Mouse (Mus musculus) kidney, embryonic 16.5 days (tissue): ENCODE data around the gene Nrxn3. TPM values are rescaled to one million over a fixed set of nuclear protein-coding genes. Genes with fewer than 3 reads are reported as not detected.
A peak's percentile ranks its signal among the peaks of the same experiment; 100 is the strongest.

Source experiments
- ATAC-seq: fragments of 200-750 bp; cut with Nextera tagmentation; 2 replicates; pipeline ENCODE4 v1.8.0; 2017; ENCODE audit warnings: moderate TSS enrichment; ENCODE audit not compliant: low FRiP score, low TSS enrichment
- H3K27ac ChIP-seq: fragments of 300-500 bp; sonication (generic); 2 replicates; pipeline ENCODE4 v1.5.1; 2014; ENCODE audit warnings: low read length
- H3K27me3 ChIP-seq: fragments of 300-500 bp; sonication (generic); 2 replicates; pipeline ENCODE4 v1.6.1; 2014; ENCODE audit warnings: low read length, control low read depth, mixed read lengths; ENCODE audit not compliant: insufficient read depth
- H3K36me3 ChIP-seq: fragments of 300-500 bp; sonication (generic); 2 replicates; pipeline ENCODE4 v1.6.1; 2014; ENCODE audit warnings: low read length, control low read depth, mixed read lengths; ENCODE audit not compliant: insufficient read depth
- H3K4me1 ChIP-seq: fragments of 300-500 bp; sonication (generic); 2 replicates; pipeline ENCODE4 v1.6.1; 2014; ENCODE audit warnings: low read length, control low read depth, mixed read lengths; ENCODE audit not compliant: insufficient read depth
- H3K4me2 ChIP-seq: fragments of 300-500 bp; sonication (generic); replicated peaks from 2 replicates; pipeline ENCODE4 v1.6.1; 2014; ENCODE audit warnings: low read depth, low read length
- H3K4me3 ChIP-seq: fragments of 300-500 bp; sonication (generic); 2 replicates; pipeline ENCODE4 v1.5.1; 2014; ENCODE audit warnings: mild to moderate bottlenecking, low read length
- H3K9ac ChIP-seq: fragments of 300-500 bp; sonication (generic); replicated peaks from 2 replicates; pipeline ENCODE4 v1.6.1; 2014; ENCODE audit warnings: low read length
- H3K9me3 ChIP-seq: fragments of 300-500 bp; sonication (generic); 2 replicates; pipeline ENCODE4 v1.6.1; 2016; ENCODE audit warnings: low read length, control low read depth
- WGBS: fragments of 180-500 bp; shearing (Covaris S2); extraction: QIAGEN DNeasy Blood & Tissue Kit; methylation state at CpG from one replicate; pipeline ENCODE4 v1.1.7; 2014; 5-methylcytosine and 5-hydroxymethylcytosine counted together
- polyA plus RNA-seq: library from polyadenylated mRNA; unstranded; fragments of >200 nt; fragmentation: Nextera tagmentation; extraction: Ambion mirVana; gene quantifications from 2 replicates; pipeline ENCODE4 v1.2.1, GENCODE M21; 2015

Nrxn3 gene
- polyA plus RNA-seq, 1 experiment from 2014 or later: 5.1 TPM

DNA sequence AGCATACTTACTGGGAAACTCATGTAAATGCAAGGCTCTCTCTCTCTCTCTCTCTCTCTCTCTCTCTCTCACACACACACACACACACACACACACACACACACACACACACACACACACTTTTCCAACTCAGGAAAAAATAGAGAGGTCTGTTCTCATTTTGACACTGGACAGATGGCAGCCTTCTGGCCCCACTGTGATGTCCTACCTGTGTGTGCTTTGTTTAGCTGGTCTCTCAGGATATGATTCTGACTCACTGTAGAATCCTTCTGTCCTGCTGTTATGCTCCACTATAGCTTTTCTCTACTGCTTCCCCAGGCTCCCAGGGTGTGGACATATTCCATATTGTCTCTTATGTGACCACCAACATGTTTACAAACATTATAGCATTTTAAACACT lies 1363.2 kb downstream of the Nrxn3 start:
- H3K4me3 ChIP-seq: no peak overlapping the region
- H3K27me3 ChIP-seq: no peaks in the 10 kb centered on the region
- no peak for ATAC-seq

GRCm38 (mm10) chr12:90095754-90096153 lies 1373.1 kb downstream of the Nrxn3 start:
- ATAC-seq: no peak
- H3K9ac ChIP-seq: no peak overlapping the region
- no peaks in the 10 kb centered on the region for H3K9me3 ChIP-seq
- no peaks in the 10 kb centered on the region for H3K4me1 ChIP-seq
- WGBS: 78% methylated on average over 1 of the region's 1 CpGs
- H3K4me2 ChIP-seq: no peak overlapping the region
- no peak overlapping the region for H3K4me3 ChIP-seq
- no peaks in the 10 kb centered on the region for H3K27me3 ChIP-seq
- no peaks in the 10 kb centered on the region for H3K36me3 ChIP-seq
- no peak overlapping the region for H3K27ac ChIP-seq

More for the DNA sequence above, 1363.2 kb downstream of the Nrxn3 start:
- Histone ChIP-seq H3K9me3 (no peaks in the 10 kb centered on the region; the same call in 1 of the 2 replicates), H3K9ac (no peak overlapping the region), H3K27ac (no peak overlapping the region), H3K4me2 (no peak overlapping the region), H3K4me1 (no peaks in the 10 kb centered on the region), H3K36me3 (no peaks in the 10 kb centered on the region)

- Histone ChIP-seq H3K4me3 (no peak overlapping the region), H3K9ac (no peak overlapping the region), H3K27me3 (no peaks in the 10 kb centered on the region), H3K9me3 (no peaks in the 10 kb centered on the region), H3K4me1 (no peaks in the 10 kb centered on the region), H3K36me3 (no peaks in the 10 kb centered on the region), H3K27ac (no peak overlapping the region), H3K4me2 (no peak overlapping the region)
- no peak for ATAC-seq
Measured at GRCm38 (mm10) chr12:90113351-90113791, 1390.7 kb downstream of the Nrxn3 start.

DNA sequence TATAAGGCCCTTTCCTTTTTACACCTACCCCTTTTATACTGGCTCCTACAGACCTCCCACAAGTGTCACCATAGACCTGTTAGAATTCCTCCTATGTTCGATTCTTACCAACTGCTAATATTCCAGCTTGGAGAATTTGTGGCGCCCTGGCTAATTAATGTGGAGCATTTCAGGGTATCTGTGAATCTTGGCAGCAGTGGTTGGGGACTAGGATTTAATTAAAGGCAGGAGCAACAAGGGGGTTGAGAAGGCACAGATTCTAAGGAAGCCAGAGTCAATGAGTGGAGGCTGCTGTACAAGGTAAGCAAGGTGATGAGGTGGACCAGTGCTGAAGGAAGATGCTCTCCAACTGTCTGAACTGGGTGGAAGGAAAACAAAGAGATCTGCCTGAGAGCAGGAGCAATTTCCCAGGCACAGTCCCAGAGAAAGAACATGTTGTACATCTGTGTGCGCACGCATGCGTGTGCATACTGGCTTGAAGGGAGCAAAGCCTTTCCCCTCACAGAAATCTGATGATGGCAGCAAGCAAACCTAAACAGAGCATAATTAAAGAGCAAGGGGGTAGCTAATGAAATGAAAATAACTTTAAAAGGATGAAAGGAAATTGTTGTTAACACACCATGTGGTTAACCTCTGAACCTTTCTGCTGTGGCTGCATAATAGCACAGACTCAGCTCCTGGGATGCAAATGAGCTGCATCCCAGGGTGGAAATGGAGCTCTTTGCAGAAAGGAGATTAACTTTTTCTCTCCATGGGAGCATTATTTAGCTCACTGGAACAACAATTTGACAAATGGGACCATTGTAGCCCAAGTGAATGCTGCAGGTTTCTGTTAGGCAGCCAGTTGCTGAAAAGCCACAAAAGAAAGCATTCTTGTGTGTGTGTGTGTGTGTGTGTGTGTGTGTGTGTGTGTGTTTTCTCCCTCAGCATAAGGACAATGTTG lies 1409.5 kb downstream of the Nrxn3 start:
- Histone ChIP-seq H3K4me1 (no peaks in the 10 kb centered on the region), H3K4me3 (no peak overlapping the region), H3K9ac (no peak overlapping the region), H3K27me3 (no peaks in the 10 kb centered on the region), H3K9me3 (no peaks in the 10 kb centered on the region), H3K4me2 (no peak overlapping the region), H3K36me3 (no peaks in the 10 kb centered on the region), H3K27ac (no peak overlapping the region)
- ATAC-seq: peak; percentile 61; the same call in 1 of the 2 replicates
- WGBS: 63% methylated on average over 5 of the region's 5 CpGs

- Histone ChIP-seq H3K27ac (no peak overlapping the region), H3K9me3 (no peaks in the 10 kb centered on the region), H3K9ac (no peak overlapping the region), H3K4me3 (no peak overlapping the region), H3K4me2 (no peak overlapping the region), H3K36me3 (no peaks in the 10 kb centered on the region), H3K4me1 (0 out of 2 replicates have a peak, but pooled peaks cover 8% of the 10 kb centered on the region), H3K27me3 (no peaks in the 10 kb centered on the region)
- ATAC-seq: no peak
- 81% methylated on average over 2 of the region's 2 CpGs for whole genome bisulfite sequencing
Measured at GRCm38 (mm10) chr12:90142011-90142410, 1419.3 kb downstream of the Nrxn3 start.

GRCm38 (mm10) chr12:90144247-90144646 lies 1421.6 kb downstream of the Nrxn3 start:
- no peaks in the 10 kb centered on the region for H3K9me3 ChIP-seq
- no peak overlapping the region for H3K4me2 ChIP-seq
- H3K27ac ChIP-seq: no peak overlapping the region
- WGBS: 68% methylated on average over 3 of the region's 3 CpGs
- no peak for ATAC-seq
- H3K4me1 ChIP-seq: 0 out of 2 replicates have a peak, but pooled peaks cover 8% of the 10 kb centered on the region
- no peak overlapping the region for H3K4me3 ChIP-seq
- H3K36me3 ChIP-seq: no peaks in the 10 kb centered on the region
- H3K27me3 ChIP-seq: no peaks in the 10 kb centered on the region
- H3K9ac ChIP-seq: no peak overlapping the region

DNA sequence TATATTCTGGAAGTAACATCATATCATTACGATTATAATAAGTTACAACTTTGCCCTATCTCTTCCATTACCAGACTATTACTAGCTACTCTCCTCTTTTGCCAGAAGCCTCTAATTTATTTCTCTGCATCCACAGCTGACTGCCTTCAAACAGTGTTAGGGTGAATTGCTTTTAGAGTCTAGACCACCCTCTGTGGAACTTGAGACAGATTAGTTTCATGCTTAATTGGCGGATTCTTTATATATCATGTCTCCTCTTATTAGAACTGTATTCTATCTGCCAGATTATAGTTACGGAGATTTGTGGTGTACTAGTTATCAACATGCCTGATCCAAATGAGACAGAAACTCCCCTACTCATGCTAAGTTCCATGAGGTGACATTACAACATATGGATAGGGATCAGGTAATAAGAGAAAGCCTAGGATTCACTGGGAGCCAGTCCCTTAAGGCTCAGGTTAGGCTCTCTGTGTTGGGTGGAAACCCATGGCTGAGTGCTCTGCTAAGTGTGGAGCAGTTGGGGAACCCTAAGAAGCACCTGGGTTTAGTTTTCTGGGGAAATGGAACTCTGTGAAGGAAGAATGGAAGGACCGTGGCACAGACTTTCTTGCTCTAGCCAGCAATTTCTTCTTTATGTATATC lies 1435.6 kb downstream of the Nrxn3 start:
- H3K27me3 ChIP-seq: no peaks in the 10 kb centered on the region
- H3K4me3 ChIP-seq: no peak overlapping the region
- no peak overlapping the region for H3K9ac ChIP-seq
- peak; percentile 57; the same call in 1 of the 2 replicates for ATAC-seq
- no peaks in the 10 kb centered on the region for H3K36me3 ChIP-seq
- no peaks in the 10 kb centered on the region for H3K4me1 ChIP-seq
- no peak overlapping the region for H3K4me2 ChIP-seq
- no peaks in the 10 kb centered on the region for H3K9me3 ChIP-seq
- WGBS: 70% methylated on average over 4 of the region's 4 CpGs
- no peak overlapping the region for H3K27ac ChIP-seq

DNA sequence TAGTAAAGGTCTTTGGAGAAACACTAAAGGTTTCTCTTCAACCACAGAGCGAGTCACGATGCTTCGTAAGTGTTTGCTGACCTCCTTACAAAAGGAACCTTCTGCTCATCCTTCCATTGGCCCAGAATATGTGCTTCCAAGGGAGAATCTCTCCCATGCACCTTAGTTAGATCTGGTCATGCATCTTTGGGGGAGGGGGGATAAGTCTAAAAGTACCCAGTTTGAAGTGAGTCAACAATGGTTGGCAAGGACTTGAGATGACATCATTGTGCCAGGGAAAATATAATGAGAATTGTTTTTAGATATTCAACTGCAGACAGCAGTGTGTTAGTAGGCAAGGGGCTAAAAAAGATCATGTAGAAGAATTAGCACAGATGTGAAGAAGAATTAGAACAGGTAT lies 1437.2 kb downstream of the Nrxn3 start:
- Histone ChIP-seq H3K4me2 (no peak overlapping the region), H3K9me3 (no peaks in the 10 kb centered on the region), H3K4me1 (no peaks in the 10 kb centered on the region), H3K4me3 (no peak overlapping the region), H3K27ac (no peak overlapping the region), H3K9ac (no peak overlapping the region), H3K27me3 (no peaks in the 10 kb centered on the region), H3K36me3 (no peaks in the 10 kb centered on the region)
- WGBS: 96% methylated on average over 3 of the region's 3 CpGs
- no peak for ATAC-seq

GRCm38 (mm10) chr12:90166118-90166517 lies 1443.4 kb downstream of the Nrxn3 start:
- 69% methylated on average over 2 of the region's 2 CpGs for WGBS

DNA sequence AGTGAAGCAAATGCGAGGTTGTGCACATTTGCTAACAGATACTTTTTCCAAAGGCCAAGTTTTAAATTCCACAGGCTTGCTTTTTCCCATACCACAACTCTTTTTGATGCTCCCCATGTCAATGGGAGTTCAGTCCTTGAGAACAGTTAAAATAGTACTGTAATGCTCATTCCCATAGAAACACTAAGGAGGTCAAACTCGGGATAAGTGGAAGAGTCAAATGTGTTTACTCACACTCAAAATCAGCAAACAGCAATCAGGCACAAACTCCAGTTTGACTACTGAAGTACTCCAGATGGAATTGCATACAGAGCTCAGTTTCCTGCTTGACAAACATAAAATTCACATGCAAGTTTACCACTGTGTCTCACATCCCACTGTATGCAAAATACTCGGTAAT lies 1458.9 kb downstream of the Nrxn3 start:
- H3K27me3 ChIP-seq: no peaks in the 10 kb centered on the region
- H3K36me3 ChIP-seq: no peaks in the 10 kb centered on the region
- H3K4me3 ChIP-seq: no peak overlapping the region
- no peak for ATAC-seq
- H3K9me3 ChIP-seq: no peaks in the 10 kb centered on the region
- H3K9ac ChIP-seq: no peak overlapping the region
- no peaks in the 10 kb centered on the region for H3K4me1 ChIP-seq
- H3K27ac ChIP-seq: no peak overlapping the region
- 68% methylated on average over 3 of the region's 3 CpGs for WGBS
- no peak overlapping the region for H3K4me2 ChIP-seq

More at GRCm38 (mm10) chr12:90166118-90166517, 1443.4 kb downstream of the Nrxn3 start:
- Histone ChIP-seq H3K9me3 (no peaks in the 10 kb centered on the region), H3K9ac (no peak overlapping the region), H3K36me3 (no peaks in the 10 kb centered on the region), H3K27ac (no peak overlapping the region), H3K4me1 (no peaks in the 10 kb centered on the region), H3K4me2 (no peak overlapping the region), H3K4me3 (no peak overlapping the region), H3K27me3 (no peaks in the 10 kb centered on the region)
- no peak for ATAC-seq
